ENCODE assay signal across 13 mouse cellular contexts in genomic region chr1:86481468-86481867, GRCm38 (mm10). TPM values are rescaled to one million over a fixed set of nuclear protein-coding genes. Genes with fewer than 3 reads are reported as not detected.
DNase-seq lines count a peak whose midpoint lies in the region; ATAC-seq and TF ChIP-seq lines count a peak whose summit lies in the region.
"Had no signal": no experiment of that assay in that cellular context is flagged by ENCODE, and none has a peak within 500 bp of the region (broad histone marks: within the 10 kb centered on the region; RNA-seq: fewer than 3 reads in every experiment).

No protein-coding gene starts in this region.

- peak overlapping the region; percentile 38 for H3K27ac ChIP-seq in lung, postnatal 0 days (ENCODE audit: low read length)
- H3K27ac ChIP-seq in embryonic facial prominence, embryonic 12.5 days, result peak overlapping the region; percentile 30; the same call in 1 of the 2 replicates
- peak overlapping the region; percentile 88 for H3K27ac ChIP-seq in liver, embryonic 11.5 days (ENCODE audit: low read depth, low read length)
- peak overlapping the region; percentile 74 for H3K27ac ChIP-seq in stomach, postnatal 0 days (replicated peaks)
- H3K27ac ChIP-seq: macrophage had no signal

- no peak overlapping the region for H3K4me3 ChIP-seq in lung, postnatal 0 days (ENCODE audit: low read depth, low read length)
- no peak overlapping the region for H3K4me3 ChIP-seq in embryonic facial prominence, embryonic 12.5 days
- no peak overlapping the region for H3K4me3 ChIP-seq in liver, embryonic 11.5 days (ENCODE audit: low read depth, low read length)
- no peak overlapping the region for H3K4me3 ChIP-seq in stomach, postnatal 0 days (ENCODE audit: low read depth, low read length)

- no peak for TF ChIP-seq CTCF in lung, postnatal 0 days (IDR thresholded peaks at IDR 0.05)
- no peak for TF ChIP-seq CTCF in stomach, postnatal 0 days (IDR thresholded peaks at IDR 0.05; ENCODE audit: low read depth)

- H3K36me3 ChIP-seq in lung, postnatal 0 days (ENCODE audit: insufficient read depth, low read length), result no peaks in the 10 kb centered on the region
- no peaks in the 10 kb centered on the region for H3K36me3 ChIP-seq in embryonic facial prominence, embryonic 12.5 days
- no peaks in the 10 kb centered on the region for H3K36me3 ChIP-seq in liver, embryonic 11.5 days (ENCODE audit: control insufficient read depth, insufficient read depth, low read length)
- H3K36me3 ChIP-seq in stomach, postnatal 0 days (ENCODE audit: control insufficient read depth, insufficient read depth, low read length), result no peaks in the 10 kb centered on the region

- WGBS in lung, postnatal 0 days, result 48% methylated on average over 7 of the region's 7 CpGs
- 56% methylated on average over 7 of the region's 7 CpGs for WGBS in embryonic facial prominence, embryonic 12.5 days
- 74% methylated on average over 7 of the region's 7 CpGs for WGBS in liver, embryonic 11.5 days
- WGBS in stomach, postnatal 0 days, result 54% methylated on average over 7 of the region's 7 CpGs

- TF ChIP-seq EP300 in lung, postnatal 0 days (IDR thresholded peaks at IDR 0.05), result no peak
- no peak for TF ChIP-seq EP300 in stomach, postnatal 0 days (optimal IDR thresholded peaks at IDR 0.05)

- intact Hi-C loops in left cerebral cortex, postnatal 36 days (cut with DNase I), result no loop called here

- no peaks in the 10 kb centered on the region for H3K27me3 ChIP-seq in lung, postnatal 0 days (replicated peaks; ENCODE audit: insufficient read depth, low read length)
- H3K27me3 ChIP-seq in embryonic facial prominence, embryonic 12.5 days, result no peaks in the 10 kb centered on the region
- no peaks in the 10 kb centered on the region for H3K27me3 ChIP-seq in liver, embryonic 11.5 days (replicated peaks; ENCODE audit: control insufficient read depth, insufficient read depth, low read length)
- no peaks in the 10 kb centered on the region for H3K27me3 ChIP-seq in stomach, postnatal 0 days (ENCODE audit: control insufficient read depth, insufficient read depth, low read length)

- peak; percentile 46 for DNase-seq in lung, postnatal 0 days (ENCODE audit: low spot score)
- no peak for DNase-seq in lung, postnatal 36 days
- no peak for DNase-seq in liver, embryonic 11.5 days (ENCODE audit: low spot score)
- DNase-seq in stomach, postnatal 0 days (ENCODE audit: low spot score), result peak; percentile 67
- DNase-seq in layer of hippocampus, adult 8-10 months (ENCODE audit: low spot score in 2 of 2), result no peak
- DNase-seq in left cerebral cortex, postnatal 36 days (ENCODE audit: low spot score in 2 of 2), result no peak
- DNase-seq: cerebellum, postnatal 14 days had no signal

- no peaks in the 10 kb centered on the region for H3K4me1 ChIP-seq in lung, postnatal 0 days (ENCODE audit: insufficient read depth, low read depth, low read length)
- no peaks in the 10 kb centered on the region for H3K4me1 ChIP-seq in embryonic facial prominence, embryonic 12.5 days
- H3K4me1 ChIP-seq in liver, embryonic 11.5 days (replicated peaks; ENCODE audit: control insufficient read depth, insufficient read depth, low read length), result peaks cover 34% of the 10 kb centered on the region
- no peaks in the 10 kb centered on the region for H3K4me1 ChIP-seq in stomach, postnatal 0 days (replicated peaks; ENCODE audit: control insufficient read depth, insufficient read depth)

- no peaks in the 10 kb centered on the region for H3K9me3 ChIP-seq in lung, postnatal 0 days (ENCODE audit: low read length)
- H3K9me3 ChIP-seq in embryonic facial prominence, embryonic 12.5 days, result no peaks in the 10 kb centered on the region
- no peaks in the 10 kb centered on the region for H3K9me3 ChIP-seq in liver, embryonic 11.5 days (ENCODE audit: control insufficient read depth, low read length)
- no peaks in the 10 kb centered on the region for H3K9me3 ChIP-seq in stomach, postnatal 0 days (ENCODE audit: control insufficient read depth, low read length)

- no peak overlapping the region for H3K4me2 ChIP-seq in lung, postnatal 0 days (replicated peaks; ENCODE audit: low read depth, low read length)
- no peak overlapping the region for H3K4me2 ChIP-seq in embryonic facial prominence, embryonic 12.5 days (replicated peaks)
- no peak overlapping the region for H3K4me2 ChIP-seq in liver, embryonic 11.5 days
- H3K4me2 ChIP-seq in stomach, postnatal 0 days (replicated peaks; ENCODE audit: low read depth), result no peak overlapping the region

- H3K9ac ChIP-seq in lung, postnatal 0 days (replicated peaks; ENCODE audit: low read depth), result no peak overlapping the region
- no peak overlapping the region for H3K9ac ChIP-seq in embryonic facial prominence, embryonic 12.5 days
- H3K9ac ChIP-seq in liver, embryonic 11.5 days (ENCODE audit: low read depth, low read length), result no peak overlapping the region
- no peak overlapping the region for H3K9ac ChIP-seq in stomach, postnatal 0 days (ENCODE audit: low read length)

- ATAC-seq in lung, postnatal 0 days, result peak; percentile 38; the same call in 1 of the 2 replicates
- ATAC-seq in embryonic facial prominence, embryonic 12.5 days (ENCODE audit: insufficient number of reproducible peaks, insufficient read depth, low FRiP score, low TSS enrichment), result 0 out of 2 replicates have a peak, but pooled peaks have one; percentile 18
- ATAC-seq in liver, embryonic 11.5 days (replicated peaks; ENCODE audit: low FRiP score), result 0 out of 2 replicates have a peak, but pooled peaks have one; percentile 15
- ATAC-seq in stomach, postnatal 0 days (ENCODE audit: low FRiP score, low TSS enrichment), result peak; percentile 90

RNA-seq across cellular contexts. Expression of gene Ptma, which starts 45.1 kb away (rescaled TPM):
- polyA plus RNA-seq in lung, postnatal 0 days (2015; fragmentation: Nextera tagmentation; extraction: Ambion mirVana), result 1,264 and 1,361 TPM in 2 replicates
- polyA plus RNA-seq in embryonic facial prominence, embryonic 12.5 days (2016; fragmentation: Nextera tagmentation; extraction: Ambion mirVana), result 3,116 and 3,315 TPM in 2 replicates
- 2,666 and 2,805 TPM in 2 replicates for polyA plus RNA-seq in liver, embryonic 11.5 days (2014; fragmentation: Nextera tagmentation; extraction: Ambion mirVana)
- polyA plus RNA-seq in stomach, postnatal 0 days (2015; fragmentation: Nextera tagmentation; extraction: Ambion mirVana), result 1,436 and 1,585 TPM in 2 replicates
- 100 to 1,000 TPM; 420 to 464 (median 444) TPM for total RNA-seq in layer of hippocampus, adult 8-10 months (2022)
- 100 to 1,000 TPM; 384 TPM for total RNA-seq in left cerebral cortex, postnatal 36 days (2021)

RNA-seq across cellular contexts. Expression of gene Tex44, which starts 55.3 kb away (rescaled TPM):
- not detected in 2 replicates for polyA plus RNA-seq in lung, postnatal 0 days (2015; fragmentation: Nextera tagmentation; extraction: Ambion mirVana)
- polyA plus RNA-seq in embryonic facial prominence, embryonic 12.5 days (2016; fragmentation: Nextera tagmentation; extraction: Ambion mirVana), result not detected in 2 replicates
- not detected in 2 replicates for polyA plus RNA-seq in liver, embryonic 11.5 days (2014; fragmentation: Nextera tagmentation; extraction: Ambion mirVana)
- polyA plus RNA-seq in stomach, postnatal 0 days (2015; fragmentation: Nextera tagmentation; extraction: Ambion mirVana), result not detected in 2 replicates
- total RNA-seq in layer of hippocampus, adult 8-10 months (2022), result not detected
- total RNA-seq in left cerebral cortex, postnatal 36 days (2021), result not detected
- total RNA-seq: hematopoietic stem cell, adult 5-6 weeks; layer of hippocampus, adult 18-20 months; MEL had no signal
- polyA plus RNA-seq: macrophage had no signal

RNA-seq across cellular contexts. Expression of gene Nmur1, which starts 55.4 kb away (rescaled TPM):
- 1.3 and 2.1 TPM in 2 replicates for polyA plus RNA-seq in lung, postnatal 0 days (2015; fragmentation: Nextera tagmentation; extraction: Ambion mirVana)
- polyA plus RNA-seq in embryonic facial prominence, embryonic 12.5 days (2016; fragmentation: Nextera tagmentation; extraction: Ambion mirVana), result not detected in 2 replicates
- not detected in 2 replicates for polyA plus RNA-seq in liver, embryonic 11.5 days (2014; fragmentation: Nextera tagmentation; extraction: Ambion mirVana)
- polyA plus RNA-seq in stomach, postnatal 0 days (2015; fragmentation: Nextera tagmentation; extraction: Ambion mirVana), result 0.52 and 0.56 TPM in 2 replicates
- not detected for total RNA-seq in layer of hippocampus, adult 8-10 months (2022)
- total RNA-seq in left cerebral cortex, postnatal 36 days (2021), result not detected
- total RNA-seq: hematopoietic stem cell, adult 5-6 weeks; layer of hippocampus, adult 18-20 months; MEL had no signal
- polyA plus RNA-seq: macrophage; thymus, postnatal 0 days had no signal

Comparison
In these comparisons a context has a peak if more than half of its experiments do, and no peak if none do; other contexts are left out.
1. DNase-seq: peak in lung, postnatal 0 days (single experiment) and stomach, postnatal 0 days (single experiment); none in lung, postnatal 36 days (single experiment), liver, embryonic 11.5 days (single experiment), layer of hippocampus, adult 8-10 months (0 of 2) and left cerebral cortex, postnatal 36 days (0 of 2).
2. ATAC-seq: peak in every context shown above with its lines; median percentile 90 in stomach, postnatal 0 days; 38 in lung, postnatal 0 days; 18 in embryonic facial prominence, embryonic 12.5 days; 15 in liver, embryonic 11.5 days.
3. H3K27ac ChIP-seq: peak in every context shown above with its lines; median percentile 88 in liver, embryonic 11.5 days; 74 in stomach, postnatal 0 days; 38 in lung, postnatal 0 days; 30 in embryonic facial prominence, embryonic 12.5 days.